Mouse (Mus musculus): ENCODE measurements around the gene Rfx1.

Gene Rfx1

GRCm38 (mm10) chr8:84060245-84060644 lies 6.4 kb upstream of the Rfx1 start:
- no peak for DNase-seq (ENCODE audit: low read depth)

GRCm38 (mm10) chr8:84063861-84064610 lies 2.6 kb upstream of the Rfx1 start:
- DNase-seq (ENCODE audit: low read depth): no peak

GRCm38 (mm10) chr8:84065037-84065436 lies 1.6 kb upstream of the Rfx1 start, which contains the start of gene Gm10643:
TSS of gene Gm10643 (minus strand) at chr8:84065137.
- DNase-seq (ENCODE audit: low read depth): no peak

GRCm38 (mm10) chr8:84065457-84066072 lies 1.1 kb upstream of the Rfx1 start:
- no peak for DNase-seq (ENCODE audit: low read depth)

GRCm38 (mm10) chr8:84067047-84067573 lies 476 bp downstream of the Rfx1 start:
- DNase-seq (ENCODE audit: low read depth): peak; percentile 96

GRCm38 (mm10) chr8:84067911-84068310 lies 1.3 kb downstream of the Rfx1 start:
- no peak for DNase-seq (ENCODE audit: low read depth)

- no peak for DNase-seq (ENCODE audit: low read depth)
Measured at GRCm38 (mm10) chr8:84068316-84069035, 1.8 kb downstream of the Rfx1 start.

- no peak for DNase-seq (ENCODE audit: low read depth)
Measured at GRCm38 (mm10) chr8:84069169-84069568, 2.5 kb downstream of the Rfx1 start.

GRCm38 (mm10) chr8:84069750-84070149 lies 3.1 kb downstream of the Rfx1 start:
- no peak for DNase-seq (ENCODE audit: low read depth)

GRCm38 (mm10) chr8:84070241-84070640 lies 3.6 kb downstream of the Rfx1 start:
- DNase-seq (ENCODE audit: low read depth): no peak

GRCm38 (mm10) chr8:84070667-84071066 lies 4.0 kb downstream of the Rfx1 start:
- DNase-seq (ENCODE audit: low read depth): no peak

- peak; percentile 53 for DNase-seq (ENCODE audit: low read depth)
Measured at GRCm38 (mm10) chr8:84071921-84072320, 5.3 kb downstream of the Rfx1 start.

GRCm38 (mm10) chr8:84072321-84072720 lies 5.7 kb downstream of the Rfx1 start:
- DNase-seq (ENCODE audit: low read depth): no peak

GRCm38 (mm10) chr8:84073230-84073976 lies 6.8 kb downstream of the Rfx1 start:
- DNase-seq (ENCODE audit: low read depth): no peak

- no peak for DNase-seq (ENCODE audit: low read depth)
Measured at GRCm38 (mm10) chr8:84076412-84076811, 9.8 kb downstream of the Rfx1 start.

- DNase-seq (ENCODE audit: low read depth): no peak
Measured at GRCm38 (mm10) chr8:84076849-84077248, 10.2 kb downstream of the Rfx1 start.

GRCm38 (mm10) chr8:84079206-84079605 lies 12.6 kb downstream of the Rfx1 start:
- no peak for DNase-seq (ENCODE audit: low read depth)

- peak; percentile 24 for DNase-seq (ENCODE audit: low read depth)
Measured at GRCm38 (mm10) chr8:84083829-84084241, 17.2 kb downstream of the Rfx1 start.

GRCm38 (mm10) chr8:84084341-84085115 lies 17.9 kb downstream of the Rfx1 start:
- no peak for DNase-seq (ENCODE audit: low read depth)

- no peak for DNase-seq (ENCODE audit: low read depth)
Measured at GRCm38 (mm10) chr8:84087156-84087555, 20.5 kb downstream of the Rfx1 start.

- no peak for DNase-seq (ENCODE audit: low read depth)
Measured at GRCm38 (mm10) chr8:84087821-84088220, 21.2 kb downstream of the Rfx1 start.
